Mouse (Mus musculus): ENCODE data around the gene Tent5d.

The Tent5d gene

DNA sequence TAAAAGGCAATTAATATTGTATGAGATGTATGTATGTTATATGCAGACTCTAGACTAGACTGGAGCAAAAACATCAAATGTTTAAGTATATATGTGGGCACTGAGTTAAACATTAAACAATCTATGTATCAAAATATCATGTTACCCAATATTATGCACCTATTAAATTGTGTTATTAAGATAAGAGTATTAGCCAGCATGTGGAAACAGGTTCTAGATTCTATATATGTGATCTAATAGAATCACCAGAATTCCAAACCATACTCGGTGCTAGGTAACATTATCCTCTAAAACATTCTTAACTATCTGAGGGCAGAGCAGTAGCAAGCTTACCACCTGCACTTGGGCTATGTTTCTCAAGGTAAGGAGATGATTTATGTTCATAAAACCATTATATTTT, at the start of gene Tent5d:
Gene Tent5d (plus strand): TSS at position 301 of the 400 bp plus-strand sequence.
- DNase-seq (ENCODE audit: low spot score in 2 of 2), result no peak

DNA sequence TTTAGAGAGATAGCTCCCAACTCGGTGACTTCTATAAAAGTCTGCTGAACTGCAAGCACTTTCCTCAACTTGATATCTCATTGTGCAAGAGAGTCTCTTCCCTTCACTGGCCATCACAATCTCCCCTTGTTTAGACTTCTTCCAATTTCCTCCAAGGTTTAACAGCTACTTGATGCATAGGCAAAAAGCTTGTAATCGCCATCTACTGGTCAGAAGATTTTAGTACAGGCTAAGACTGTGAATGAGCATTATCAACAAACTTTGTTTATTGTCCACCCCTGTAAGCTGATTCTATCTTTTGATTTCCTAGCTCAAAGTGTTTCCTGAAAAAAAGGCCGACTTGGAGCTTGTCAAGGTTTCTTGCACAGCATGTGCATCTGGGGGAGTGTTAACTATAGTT, 24.5 kb upstream of the Tent5d start:
- DNase-seq (ENCODE audit: low spot score in 2 of 2), result no peak

DNA sequence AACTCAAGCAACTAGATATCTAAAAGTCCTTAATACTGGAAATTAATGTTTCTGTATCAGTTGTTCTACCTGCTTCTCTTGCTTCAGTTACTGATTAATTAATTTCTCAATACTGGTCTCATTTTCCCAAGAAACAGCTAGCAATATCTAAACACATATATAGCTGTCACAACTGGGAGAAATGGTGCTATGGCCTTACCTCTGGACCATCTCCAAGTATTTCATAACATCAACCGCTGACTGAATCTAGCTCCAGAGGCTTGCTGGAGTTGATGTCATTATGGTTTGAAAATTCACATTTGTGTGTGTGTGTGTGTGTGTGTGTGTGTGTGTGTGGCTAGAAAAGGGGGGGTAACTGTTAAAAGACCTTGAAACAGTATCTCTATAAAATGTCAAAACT, 2.3 kb upstream of the Tent5d start:
- DNase-seq (ENCODE audit: low spot score in 2 of 2), result no peak

DNA sequence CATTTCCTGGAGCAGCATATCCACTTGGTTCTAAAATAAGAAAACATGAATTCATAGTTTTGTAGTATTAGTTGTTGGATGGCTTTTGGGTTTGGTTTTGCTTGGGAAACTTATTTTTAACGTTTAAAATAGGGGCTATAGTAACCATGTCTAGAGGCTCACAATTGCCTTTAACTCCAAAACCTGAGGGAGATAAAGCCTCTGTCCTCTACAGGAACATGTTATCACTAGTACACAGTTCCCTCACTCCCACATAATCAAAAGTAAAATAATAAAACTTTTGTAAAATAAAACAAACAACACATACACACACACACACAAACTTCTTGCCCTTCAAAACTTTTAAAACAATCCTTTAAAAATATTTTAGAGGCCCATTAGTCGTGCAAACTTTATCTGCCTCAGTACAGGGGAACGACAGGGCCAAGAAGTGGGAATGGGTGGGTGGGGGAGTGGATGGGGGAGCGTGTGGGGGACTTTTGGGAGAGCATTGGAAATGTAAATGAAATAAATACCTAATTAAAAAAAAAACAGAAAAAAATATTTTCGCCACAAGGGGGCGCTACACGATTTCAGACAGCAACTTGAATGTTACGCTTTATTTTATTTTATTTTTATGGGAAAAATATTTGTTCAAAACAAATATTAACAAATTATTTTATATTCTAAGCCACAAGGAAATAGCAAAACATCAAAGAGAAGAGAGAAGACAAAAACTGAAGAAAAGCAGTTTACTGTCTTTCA, 1.5 kb upstream of the Tent5d start:
- no peak for DNase-seq (ENCODE audit: low spot score in 2 of 2)

DNA sequence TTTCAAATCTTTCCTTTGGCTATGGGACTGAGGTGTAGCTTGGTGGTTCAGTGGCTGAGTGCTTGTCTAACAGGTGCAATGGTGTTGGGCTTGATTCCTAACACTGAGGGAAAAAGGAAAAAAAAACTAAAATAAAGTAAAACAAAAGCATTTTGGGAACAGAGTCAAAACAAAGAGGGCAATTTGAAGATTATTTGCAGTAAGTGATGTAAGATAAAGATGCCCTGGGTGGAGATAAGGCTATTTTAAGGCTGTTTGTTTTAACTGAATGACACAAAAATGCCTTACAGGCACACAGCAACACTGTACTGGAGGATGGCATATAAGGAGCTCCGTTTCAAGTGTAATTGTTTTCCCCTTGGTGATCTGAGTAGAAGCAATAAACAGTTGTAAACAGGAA, 3.4 kb downstream of the Tent5d start:
- DNase-seq (ENCODE audit: low spot score in 2 of 2), result no peak

DNA sequence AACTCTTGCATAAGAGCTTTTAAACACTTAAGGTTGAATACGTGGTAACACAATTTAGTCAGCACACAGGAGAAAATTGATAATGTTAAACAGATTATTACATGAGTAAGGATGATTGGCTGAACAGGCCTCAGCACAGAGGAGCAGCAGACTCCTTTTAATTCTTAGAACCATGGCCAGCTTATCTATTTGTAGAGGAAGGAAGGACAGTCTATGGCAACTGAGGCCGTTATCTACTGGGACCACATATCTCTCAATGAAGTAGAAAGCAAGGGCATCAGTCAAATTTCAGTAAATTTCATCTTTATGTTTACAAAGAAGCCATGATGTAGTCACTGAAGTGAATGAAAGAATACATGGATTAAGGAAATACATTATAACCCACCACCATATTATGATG, 4.5 kb downstream of the Tent5d start:
- no peak for DNase-seq (ENCODE audit: low spot score in 2 of 2)

DNA sequence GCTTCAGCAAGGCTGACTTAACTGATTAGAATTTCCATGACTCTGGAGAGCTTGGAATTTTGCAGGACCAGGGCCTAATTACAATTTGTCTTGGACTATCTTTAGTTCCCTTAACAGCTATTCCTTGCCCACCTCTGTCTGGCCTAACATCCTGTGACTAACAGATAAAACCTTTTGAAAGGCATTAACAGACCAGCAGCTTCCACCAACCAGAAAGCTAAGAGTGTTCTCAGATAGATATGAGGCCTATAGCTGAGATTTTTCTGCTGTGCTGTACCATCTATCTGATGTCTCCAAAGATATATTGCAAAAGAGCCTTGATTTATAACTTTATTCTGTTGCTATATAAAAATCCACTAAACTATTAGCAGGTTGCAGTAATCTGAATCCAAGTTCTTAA, 19.7 kb downstream of the Tent5d start:
- no peak for DNase-seq (ENCODE audit: low spot score in 2 of 2)

DNA sequence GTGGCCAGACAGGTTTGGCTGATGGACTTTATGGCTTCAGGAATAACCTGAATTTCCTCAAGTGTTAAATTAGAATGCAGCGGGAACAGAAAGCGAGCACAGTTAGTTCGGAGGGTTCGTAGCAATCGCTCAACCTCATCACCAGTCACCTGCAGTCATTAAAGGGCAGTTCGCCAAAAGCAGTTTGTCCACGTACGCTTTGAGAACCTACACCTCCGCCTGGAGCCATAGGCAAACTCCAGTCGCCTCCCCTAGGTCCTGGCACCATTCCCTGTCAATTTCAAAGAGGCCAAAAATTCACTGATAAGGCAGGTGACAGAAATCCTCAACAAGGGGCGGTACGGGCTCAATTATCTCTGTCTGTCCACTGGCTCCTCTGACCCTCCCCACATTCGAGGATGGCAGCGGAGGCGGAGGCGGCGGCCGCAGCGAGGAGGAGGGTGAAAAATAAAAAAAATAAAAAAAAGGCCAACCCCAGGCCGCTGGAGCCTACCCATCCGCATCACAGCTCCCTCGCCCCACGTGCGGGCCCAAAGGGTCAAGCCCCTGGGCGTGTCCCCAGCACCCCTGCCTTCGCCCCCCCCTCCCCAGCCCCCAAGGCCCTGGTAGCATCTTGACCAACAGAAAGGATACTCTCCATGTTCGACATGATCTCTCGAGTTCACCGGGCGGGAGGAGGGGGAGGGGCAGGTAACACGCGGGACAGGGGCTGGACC, 23.3 kb downstream of the Tent5d start:
- peak; percentile 13 to 67 for DNase-seq (ENCODE audit: low spot score in 2 of 2)

DNA sequence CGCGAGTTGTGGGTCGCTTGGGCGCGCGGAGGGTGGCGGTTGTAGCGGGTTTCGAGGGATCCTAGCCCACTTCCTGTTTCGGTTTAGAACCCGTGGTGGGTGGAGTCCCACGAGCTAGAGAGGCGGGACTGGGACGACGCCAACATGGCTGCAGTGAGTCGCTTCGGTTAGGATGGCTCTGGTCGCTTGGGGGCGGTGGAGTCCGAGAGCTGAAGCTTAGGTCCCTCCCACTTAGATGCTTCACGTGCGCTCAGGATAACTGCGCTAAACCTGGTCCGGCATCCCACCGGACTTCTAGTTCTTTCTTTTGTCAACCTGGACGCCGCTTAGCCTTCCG, 23.8 kb downstream of the Tent5d start, which contains the start of gene 2610002M06Rik:
Gene 2610002M06Rik (minus strand): TSS at position 117 of the 337 bp plus-strand sequence.
- peak; percentile 81 to 84 for DNase-seq (ENCODE audit: low spot score in 2 of 2)

DNA sequence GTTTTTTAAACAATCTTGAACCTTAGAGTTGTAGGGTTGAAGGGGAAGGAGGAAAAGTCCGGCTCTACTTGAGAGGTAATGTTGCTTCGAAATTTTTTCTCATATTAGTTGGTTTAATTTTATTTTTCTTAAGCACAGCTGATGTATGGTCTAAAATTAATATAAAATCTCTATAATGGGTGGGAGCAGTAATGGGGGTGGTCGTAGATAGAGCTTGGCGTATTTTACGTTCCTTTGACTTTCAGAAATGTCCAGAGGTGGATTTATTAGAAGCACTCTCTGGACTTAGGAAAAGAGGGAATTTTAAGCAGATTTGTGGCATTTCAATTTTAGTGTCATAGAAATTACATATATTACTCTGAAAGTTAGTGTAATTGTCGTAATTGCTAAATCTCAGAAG, 24.3 kb downstream of the Tent5d start:
- no peak for DNase-seq (ENCODE audit: low spot score in 2 of 2)

DNA sequence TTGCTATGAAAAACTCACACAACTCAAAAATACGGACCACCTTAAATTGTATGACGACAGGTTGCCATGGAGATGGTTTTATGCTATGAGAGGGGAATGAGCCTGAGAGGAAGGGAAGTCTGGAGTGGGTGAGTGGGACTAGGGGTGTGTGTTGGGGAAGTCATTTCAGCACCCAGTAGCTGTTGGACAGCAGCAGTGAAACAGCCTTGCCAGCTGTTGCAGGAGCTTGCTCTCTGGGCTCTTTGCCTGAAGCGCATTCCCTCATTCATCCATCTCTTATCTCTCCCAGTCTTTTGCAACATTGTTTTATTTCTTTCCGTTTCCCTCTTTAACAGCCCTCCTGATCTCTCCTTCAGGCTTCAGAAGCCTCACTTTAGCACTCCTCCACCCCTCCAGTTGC, 65.8 kb downstream of the Tent5d start:
- DNase-seq (ENCODE audit: low spot score in 2 of 2), result no peak

All from spleen, postnatal 4 days (tissue).